Mouse (Mus musculus) ovary, postnatal 36 days (tissue): ENCODE measurements around the gene Ahcyl2.

Experiments used
- DNase-seq: peaks from one replicate; pipeline ENCODE4 v3.0.0; 2022; ENCODE audit warnings: low spot score, mixed read lengths

Gene Ahcyl2

DNA sequence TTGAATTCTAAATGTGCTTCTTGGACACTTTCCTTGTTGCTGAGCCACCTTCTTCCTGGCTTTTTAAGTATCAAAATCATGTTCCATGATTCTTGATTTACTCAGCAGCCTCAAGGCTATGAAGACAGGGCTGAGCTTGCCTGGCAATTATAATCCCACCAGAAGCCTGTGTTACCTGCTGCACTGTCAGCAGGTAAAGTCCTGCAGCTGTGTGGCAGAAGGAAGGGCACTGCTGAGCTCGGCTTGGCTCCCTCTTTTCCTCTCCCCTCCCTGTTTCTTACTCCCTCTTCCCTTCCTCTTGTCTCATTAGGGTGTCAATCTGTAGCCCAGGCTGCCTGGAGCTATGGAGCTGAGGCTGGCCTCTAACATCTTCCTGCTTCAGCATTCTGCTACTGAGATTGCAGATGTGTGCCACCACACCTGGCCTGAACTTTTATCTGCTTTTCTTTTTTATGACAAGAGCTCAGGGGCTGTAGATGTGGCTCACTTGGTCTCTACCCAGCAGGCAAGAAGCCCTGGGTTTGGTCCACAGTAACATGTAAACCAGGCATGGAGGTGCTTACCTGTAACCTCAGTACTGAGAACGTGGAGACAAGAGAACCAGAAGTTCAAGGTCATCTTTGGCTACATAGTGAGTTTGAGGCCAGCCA, 3.0 kb downstream of the Ahcyl2 start:
- no peak for DNase-seq

GRCm38 (mm10) chr6:29772236-29772635, 4.4 kb downstream of the Ahcyl2 start:
- no peak for DNase-seq

DNA sequence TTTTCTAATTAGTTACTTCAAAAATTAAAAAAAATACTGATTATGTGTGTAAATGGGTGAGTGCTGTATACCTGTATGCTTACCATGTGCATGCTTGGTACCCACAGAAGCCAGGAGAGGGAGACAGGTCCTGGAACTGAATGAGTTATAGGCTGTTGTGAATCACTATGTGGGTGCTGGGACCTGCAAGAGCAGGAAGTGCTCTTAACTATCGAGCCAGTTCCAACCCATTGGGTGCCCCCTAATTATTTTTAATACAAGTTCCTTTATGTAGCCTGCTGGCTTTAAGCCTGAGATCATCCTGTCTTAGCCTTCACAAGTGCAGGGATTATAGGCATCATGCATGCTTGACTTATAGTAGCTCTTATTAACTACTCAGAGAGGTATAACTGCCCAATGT, 6.3 kb downstream of the Ahcyl2 start:
- DNase-seq = no peak

DNA sequence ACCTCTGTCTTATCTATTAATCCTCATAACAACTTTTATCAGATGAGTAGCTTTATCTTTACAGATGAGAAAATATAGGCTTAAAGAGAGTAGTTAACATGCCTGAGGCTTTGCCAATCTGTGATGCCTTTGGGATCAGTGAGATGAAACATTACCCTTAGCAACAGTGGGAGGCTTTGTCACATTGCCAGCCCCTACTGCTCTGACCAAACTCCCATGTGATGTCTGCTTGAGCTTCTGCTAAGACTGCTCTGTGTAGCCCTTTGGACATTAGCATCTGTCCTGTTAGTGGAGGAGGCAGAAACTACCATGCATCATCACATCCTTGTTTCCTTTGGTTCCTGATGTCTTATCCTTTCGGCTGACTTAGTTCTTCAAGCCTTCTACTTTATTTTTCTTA, 7.8 kb downstream of the Ahcyl2 start:
- DNase-seq = no peak

DNA sequence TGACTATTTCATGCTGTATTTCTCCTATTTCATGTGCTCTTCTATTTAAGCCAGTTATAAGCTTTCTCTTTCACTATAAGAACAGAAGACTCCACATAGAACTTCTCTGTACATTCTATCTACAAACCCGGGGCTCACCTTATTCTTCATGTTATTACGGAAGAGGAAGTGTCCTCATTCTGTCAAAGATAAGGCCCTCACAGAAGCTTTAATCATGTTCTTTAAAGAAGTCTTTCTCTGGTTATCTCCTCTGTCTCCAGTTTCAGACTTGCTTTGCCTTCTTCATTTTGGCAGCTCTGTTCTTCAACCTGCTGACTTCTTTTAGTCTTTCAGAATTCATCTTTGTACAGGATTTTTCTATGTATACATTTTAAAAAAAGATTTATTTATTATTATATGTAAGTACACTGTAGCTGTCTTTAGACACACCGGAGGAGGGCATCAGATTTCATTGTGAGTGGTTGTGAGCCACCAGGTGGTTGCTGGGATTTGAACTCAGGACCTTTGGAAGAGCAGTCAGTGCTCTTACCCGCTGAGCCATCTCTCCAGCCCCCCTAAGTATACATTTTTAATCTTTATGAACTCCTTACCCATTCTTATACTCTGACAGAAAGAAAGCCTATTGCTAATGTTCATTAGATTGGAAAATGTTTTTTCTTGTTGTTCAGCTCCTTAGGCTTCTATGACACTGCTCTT, 8.9 kb downstream of the Ahcyl2 start:
- DNase-seq = no peak

GRCm38 (mm10) chr6:29777238-29777555, 9.4 kb downstream of the Ahcyl2 start:
- no peak for DNase-seq

GRCm38 (mm10) chr6:29780082-29780481, 12.3 kb downstream of the Ahcyl2 start:
- no peak for DNase-seq

- no peak for DNase-seq
Observed at GRCm38 (mm10) chr6:29780571-29780970, 12.8 kb downstream of the Ahcyl2 start.

DNA sequence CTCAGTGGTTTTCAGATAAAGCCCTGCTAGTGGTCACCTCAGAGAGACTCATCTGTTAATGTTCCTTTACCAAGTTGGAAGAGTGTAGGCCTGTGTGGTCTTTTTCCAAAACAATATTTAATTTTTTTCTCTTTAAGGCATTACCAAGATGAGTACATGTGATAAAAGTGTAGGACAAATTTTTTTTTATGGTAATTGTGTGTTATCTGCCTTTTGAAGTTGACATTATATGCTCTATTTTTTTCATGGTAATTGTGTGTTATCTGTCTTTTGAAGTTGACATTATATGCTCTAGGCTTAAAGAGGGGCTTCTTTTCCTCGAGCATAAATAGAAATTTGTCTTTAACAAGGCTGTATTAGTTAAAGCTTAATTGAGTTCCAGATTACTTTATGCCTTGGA, 14.4 kb downstream of the Ahcyl2 start:
- no peak for DNase-seq

- DNase-seq = no peak
Observed at GRCm38 (mm10) chr6:29783960-29784359, 16.1 kb downstream of the Ahcyl2 start.

DNA sequence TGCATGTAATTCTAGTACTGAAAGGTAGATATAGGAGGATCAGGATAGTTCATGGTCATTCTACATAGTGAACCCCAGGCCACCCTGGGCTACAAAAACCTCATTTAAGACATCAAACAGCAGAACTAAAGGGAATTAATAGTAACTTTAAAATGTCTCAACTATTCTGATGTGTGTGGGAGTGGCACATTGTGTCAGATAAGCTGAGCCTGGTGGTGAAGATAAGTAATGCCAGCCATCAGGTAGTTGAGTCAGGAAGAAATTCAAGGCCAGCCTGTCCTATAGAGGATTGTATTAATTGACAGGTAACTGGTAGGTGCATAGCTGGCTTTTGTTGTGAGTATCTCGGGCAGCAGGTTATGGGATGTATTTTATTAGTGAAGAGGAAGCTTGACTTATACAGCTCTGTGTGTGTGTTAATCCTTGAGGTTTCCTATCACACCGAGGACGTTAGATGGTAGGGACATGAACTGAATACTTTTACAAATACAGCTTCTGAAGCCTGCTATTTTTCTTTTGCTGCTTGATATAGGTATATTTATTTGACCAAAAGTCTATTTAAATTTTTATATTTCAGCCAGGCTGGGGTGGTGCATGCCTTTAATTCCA, 16.7 kb downstream of the Ahcyl2 start:
- DNase-seq = no peak

DNA sequence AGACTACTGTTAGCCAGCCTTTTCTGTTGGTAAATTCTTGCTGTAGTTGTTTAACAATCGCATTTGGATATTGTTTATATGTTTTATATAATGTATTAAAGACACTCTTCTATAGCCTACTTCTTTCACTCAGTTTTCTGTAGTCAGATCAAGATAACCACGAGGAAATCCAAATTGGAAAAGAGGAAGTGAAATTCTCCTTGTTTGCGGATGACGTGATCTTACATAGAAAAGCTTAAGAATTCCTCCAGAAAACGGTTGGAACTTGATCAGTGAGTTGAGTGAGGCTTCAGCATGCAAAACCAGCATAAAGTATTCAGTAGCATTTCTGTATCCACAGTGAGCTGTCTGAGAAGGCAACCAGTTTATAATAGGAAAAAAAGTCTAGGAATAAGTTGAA, 17.9 kb downstream of the Ahcyl2 start:
- DNase-seq = no peak

DNA sequence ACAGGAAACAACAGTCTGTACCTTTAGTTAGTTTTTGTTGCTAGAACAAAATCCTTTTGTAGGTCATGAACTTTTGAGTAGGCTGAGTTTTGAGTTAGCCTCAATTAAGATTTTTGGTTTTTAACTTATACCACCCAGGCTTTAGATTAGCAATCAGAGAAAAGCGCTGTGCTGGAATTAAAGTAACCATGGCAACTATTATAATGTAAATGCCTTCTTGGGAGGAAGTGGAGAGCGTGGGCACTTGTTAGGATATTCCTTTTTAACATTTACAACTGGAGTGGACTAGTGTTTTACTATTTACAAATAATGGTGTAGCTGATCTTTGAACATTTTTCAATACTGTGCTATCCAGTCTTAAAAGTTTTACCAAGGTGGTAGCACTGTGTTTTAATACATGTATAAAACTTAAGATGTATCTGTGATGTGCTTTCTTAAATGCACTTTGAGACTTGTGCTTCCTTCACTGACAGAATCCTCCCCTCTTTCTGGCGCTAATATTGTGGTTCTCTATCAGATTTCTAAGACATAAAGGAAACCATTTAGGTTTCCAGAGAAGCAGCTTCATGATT, 21.1 kb downstream of the Ahcyl2 start:
- DNase-seq = no peak

DNA sequence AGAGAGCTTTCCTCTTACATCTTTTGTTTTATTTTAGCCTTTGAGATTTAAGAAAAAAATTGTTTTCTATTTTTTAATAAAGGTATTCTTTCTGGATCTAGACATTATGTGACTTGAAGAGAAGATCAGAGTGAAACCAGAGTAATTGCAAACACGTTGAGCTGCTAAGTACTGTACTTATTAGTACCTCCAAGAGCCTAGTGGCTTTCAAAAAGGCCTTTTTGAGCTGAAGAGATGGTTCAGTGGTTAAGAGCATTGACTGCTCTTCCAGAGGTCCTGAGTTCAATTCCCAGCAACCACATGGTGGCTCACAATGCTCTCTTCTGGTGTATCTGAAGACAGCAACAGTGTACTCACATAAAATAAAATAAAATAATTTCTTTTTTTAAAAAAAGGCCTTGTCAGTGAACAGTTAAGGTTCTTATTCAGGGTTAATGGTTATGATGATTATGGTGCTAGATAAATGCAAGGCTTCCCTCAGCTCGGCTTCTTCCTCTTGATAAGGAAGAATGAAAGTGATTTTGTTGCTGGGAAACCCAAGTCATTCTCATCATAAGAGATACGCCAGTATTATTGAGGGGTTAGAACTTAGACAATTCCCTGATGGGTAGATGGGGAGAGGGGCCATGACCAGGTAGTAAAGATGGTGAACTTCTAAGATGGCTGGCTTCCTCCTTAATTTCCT, 22.3 kb downstream of the Ahcyl2 start:
- DNase-seq = no peak

GRCm38 (mm10) chr6:29793520-29793919, 25.7 kb downstream of the Ahcyl2 start:
- no peak for DNase-seq

GRCm38 (mm10) chr6:29794582-29794981, 26.8 kb downstream of the Ahcyl2 start:
- no peak for DNase-seq

DNA sequence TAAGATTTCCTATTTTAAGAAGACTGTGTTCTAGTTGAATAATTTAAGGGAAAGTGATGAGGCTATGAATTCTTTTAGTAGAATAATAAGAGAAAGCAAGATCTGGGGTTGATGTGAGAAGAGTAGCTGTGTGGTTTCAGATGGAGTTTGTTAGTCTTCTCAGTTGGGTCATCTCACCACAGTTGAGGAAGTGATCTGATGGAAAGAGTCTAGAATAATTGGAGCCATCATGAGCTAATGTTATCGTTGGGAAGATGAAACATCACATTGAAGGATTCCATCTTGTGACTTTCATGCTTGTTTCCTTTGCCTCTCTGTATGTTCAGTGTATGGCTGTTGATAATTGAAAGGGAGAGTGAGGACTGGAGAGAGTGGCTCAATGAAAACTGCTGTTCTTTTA, 35.2 kb downstream of the Ahcyl2 start:
- no peak for DNase-seq

DNA sequence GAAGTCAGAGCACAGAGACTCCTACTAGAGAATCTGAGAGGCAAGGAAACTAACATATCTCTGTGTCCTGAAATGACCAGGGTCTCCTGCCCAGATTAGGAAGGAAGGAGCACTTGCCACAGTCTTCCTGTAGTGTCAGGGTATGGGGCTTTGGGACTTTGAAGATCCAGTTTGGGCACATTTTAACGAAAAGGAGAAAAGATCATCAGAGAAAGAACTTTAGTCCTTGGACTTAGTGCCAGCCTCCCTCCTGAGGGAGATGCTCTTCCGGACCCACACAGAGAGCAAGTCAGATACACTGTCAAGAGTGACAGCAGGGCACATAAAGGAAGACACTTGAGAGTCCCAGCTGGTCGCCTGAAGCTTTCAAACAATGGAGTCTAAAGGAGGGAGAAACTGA, 36.2 kb downstream of the Ahcyl2 start:
- no peak for DNase-seq

DNA sequence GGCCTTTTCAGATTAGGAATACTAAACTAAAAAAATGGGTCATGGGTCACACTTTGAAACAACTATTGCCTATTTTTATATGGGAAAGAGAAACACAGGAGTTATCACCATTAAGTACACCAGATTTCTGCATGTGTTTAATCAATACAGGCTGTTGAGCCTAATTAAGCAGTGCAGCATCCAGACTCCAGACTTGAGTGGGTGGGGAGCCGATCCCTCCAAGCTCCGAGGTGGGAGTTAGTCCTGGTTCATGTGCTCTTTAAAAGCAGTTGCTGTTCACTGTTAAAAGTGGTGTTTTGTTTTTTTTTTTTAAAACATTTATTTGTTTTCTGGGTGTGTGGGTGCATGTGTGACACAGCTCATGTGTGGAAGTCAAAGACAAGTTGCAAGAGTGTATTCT, 37.6 kb downstream of the Ahcyl2 start:
- DNase-seq = no peak

DNA sequence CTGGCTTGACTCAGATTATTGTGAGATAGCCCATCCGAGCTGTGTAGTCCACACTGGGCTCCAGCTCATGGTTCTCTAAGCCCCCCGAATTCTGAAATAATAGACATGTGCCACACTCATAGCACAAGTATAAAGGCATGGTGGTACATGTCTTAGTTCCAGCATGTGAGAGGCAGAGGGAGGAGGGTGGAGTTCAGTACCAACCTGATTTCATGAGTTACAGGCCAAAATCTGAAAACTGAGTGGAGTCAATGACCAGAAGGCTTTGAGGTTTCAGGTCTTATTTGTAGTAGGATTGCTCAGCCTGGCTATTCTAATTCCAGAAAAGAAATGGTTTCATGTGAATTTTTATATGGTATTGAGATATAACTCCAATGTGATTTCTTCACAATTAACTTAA, 44.3 kb downstream of the Ahcyl2 start:
- DNase-seq = no peak

GRCm38 (mm10) chr6:29812651-29813050, 44.8 kb downstream of the Ahcyl2 start:
- no peak for DNase-seq

DNA sequence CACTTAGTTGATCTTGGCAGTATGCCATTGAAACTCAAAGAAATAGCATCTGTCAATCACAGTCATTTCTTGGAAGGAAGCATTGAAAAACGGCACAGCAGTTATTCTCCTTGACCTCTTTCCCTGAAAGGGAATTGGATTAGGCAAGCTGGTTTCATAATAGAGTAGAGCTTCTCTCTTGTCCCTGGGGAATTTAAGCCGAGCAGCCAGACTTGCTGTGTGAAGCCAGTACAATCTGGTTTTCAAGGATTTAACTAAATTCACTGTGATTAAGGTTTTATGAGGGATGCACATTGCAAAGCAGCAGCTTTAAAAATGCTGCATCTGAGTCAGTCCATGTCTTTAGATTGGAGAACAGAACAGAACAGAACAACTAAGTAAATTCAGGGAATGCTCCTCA, 46.8 kb downstream of the Ahcyl2 start:
- no peak for DNase-seq

DNA sequence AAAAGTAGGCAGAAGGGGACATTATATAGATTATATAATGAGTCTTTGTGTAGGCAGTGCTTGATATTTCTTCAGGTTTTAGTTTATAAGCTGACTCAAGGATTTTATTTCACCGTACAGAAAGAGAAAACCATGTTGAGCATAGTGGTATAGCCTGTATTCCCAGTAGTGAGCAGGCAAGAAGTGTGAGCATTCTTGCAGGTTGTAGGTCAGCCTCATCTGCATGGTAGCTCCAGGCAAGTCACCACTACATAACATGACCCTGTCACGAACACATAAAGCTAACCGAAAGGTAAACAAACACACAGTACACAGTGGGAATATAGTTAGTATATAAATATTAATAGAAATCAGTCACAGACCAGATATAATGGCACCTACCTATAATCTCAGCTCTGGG, 47.2 kb downstream of the Ahcyl2 start:
- DNase-seq = no peak
